Mouse (Mus musculus): ENCODE results near the gene Ccdc88b.

Gene Ccdc88b

GRCm38 (mm10) chr19:6846050-6846449 is 12.0 kb downstream of the Ccdc88b start:
- TF ChIP-seq GATA4 (IDR thresholded peaks at IDR 0.05; ENCODE audit: insufficient replicate concordance, low read length), result no peak

GRCm38 (mm10) chr19:6842353-6842752 is 15.7 kb downstream of the Ccdc88b start:
- no peak for TF ChIP-seq GATA4 (IDR thresholded peaks at IDR 0.05; ENCODE audit: insufficient replicate concordance, low read length)

- no peak for TF ChIP-seq GATA4 (IDR thresholded peaks at IDR 0.05; ENCODE audit: insufficient replicate concordance, low read length)
Observed at GRCm38 (mm10) chr19:6841292-6841597, 16.8 kb downstream of the Ccdc88b start.

- no peak for TF ChIP-seq GATA4 (IDR thresholded peaks at IDR 0.05; ENCODE audit: insufficient replicate concordance, low read length)
Observed at GRCm38 (mm10) chr19:6840475-6841291, 17.3 kb downstream of the Ccdc88b start, which contains the start of gene Rps6ka4. Gene Rps6ka4 (minus strand): TSS chr19:6840636.

GRCm38 (mm10) chr19:6839615-6840474 is 18.2 kb downstream of the Ccdc88b start:
- TF ChIP-seq GATA4 (IDR thresholded peaks at IDR 0.05; ENCODE audit: insufficient replicate concordance, low read length), result no peak

- no peak for TF ChIP-seq GATA4 (IDR thresholded peaks at IDR 0.05; ENCODE audit: insufficient replicate concordance, low read length)
Observed at GRCm38 (mm10) chr19:6832363-6832762, 25.6 kb downstream of the Ccdc88b start.

- no peak for TF ChIP-seq GATA4 (IDR thresholded peaks at IDR 0.05; ENCODE audit: insufficient replicate concordance, low read length)
Observed at GRCm38 (mm10) chr19:6831331-6831730, 26.7 kb downstream of the Ccdc88b start.

GRCm38 (mm10) chr19:6830556-6831316 is 27.3 kb downstream of the Ccdc88b start:
- no peak for TF ChIP-seq GATA4 (IDR thresholded peaks at IDR 0.05; ENCODE audit: insufficient replicate concordance, low read length)

- no peak for TF ChIP-seq GATA4 (IDR thresholded peaks at IDR 0.05; ENCODE audit: insufficient replicate concordance, low read length)
Observed at GRCm38 (mm10) chr19:6829870-6830555, 28.0 kb downstream of the Ccdc88b start.

GRCm38 (mm10) chr19:6829069-6829468 is 28.9 kb downstream of the Ccdc88b start:
- no peak for TF ChIP-seq GATA4 (IDR thresholded peaks at IDR 0.05; ENCODE audit: insufficient replicate concordance, low read length)

GRCm38 (mm10) chr19:6826601-6827000 is 31.4 kb downstream of the Ccdc88b start:
- TF ChIP-seq GATA4 (IDR thresholded peaks at IDR 0.05; ENCODE audit: insufficient replicate concordance, low read length), result no peak

- no peak for TF ChIP-seq GATA4 (IDR thresholded peaks at IDR 0.05; ENCODE audit: insufficient replicate concordance, low read length)
Observed at GRCm38 (mm10) chr19:6825384-6825783, 32.6 kb downstream of the Ccdc88b start.

- TF ChIP-seq GATA4 (IDR thresholded peaks at IDR 0.05; ENCODE audit: insufficient replicate concordance, low read length), result no peak
Observed at GRCm38 (mm10) chr19:6820538-6821195, 37.3 kb downstream of the Ccdc88b start.

- no peak for TF ChIP-seq GATA4 (IDR thresholded peaks at IDR 0.05; ENCODE audit: insufficient replicate concordance, low read length)
Observed at GRCm38 (mm10) chr19:6819143-6819827, 38.7 kb downstream of the Ccdc88b start.

All from liver, adult (tissue).